Mouse (Mus musculus) cerebral cortex, adult 2 months (tissue): ENCODE data around the gene Pzp.

Experiments used
- WGBS: fragments of 180-500 bp; shearing (Covaris S2); methylation state at CpG from one replicate; pipeline ENCODE4 v1.1.7; 2018; 5-methylcytosine and 5-hydroxymethylcytosine counted together

The Pzp gene

DNA sequence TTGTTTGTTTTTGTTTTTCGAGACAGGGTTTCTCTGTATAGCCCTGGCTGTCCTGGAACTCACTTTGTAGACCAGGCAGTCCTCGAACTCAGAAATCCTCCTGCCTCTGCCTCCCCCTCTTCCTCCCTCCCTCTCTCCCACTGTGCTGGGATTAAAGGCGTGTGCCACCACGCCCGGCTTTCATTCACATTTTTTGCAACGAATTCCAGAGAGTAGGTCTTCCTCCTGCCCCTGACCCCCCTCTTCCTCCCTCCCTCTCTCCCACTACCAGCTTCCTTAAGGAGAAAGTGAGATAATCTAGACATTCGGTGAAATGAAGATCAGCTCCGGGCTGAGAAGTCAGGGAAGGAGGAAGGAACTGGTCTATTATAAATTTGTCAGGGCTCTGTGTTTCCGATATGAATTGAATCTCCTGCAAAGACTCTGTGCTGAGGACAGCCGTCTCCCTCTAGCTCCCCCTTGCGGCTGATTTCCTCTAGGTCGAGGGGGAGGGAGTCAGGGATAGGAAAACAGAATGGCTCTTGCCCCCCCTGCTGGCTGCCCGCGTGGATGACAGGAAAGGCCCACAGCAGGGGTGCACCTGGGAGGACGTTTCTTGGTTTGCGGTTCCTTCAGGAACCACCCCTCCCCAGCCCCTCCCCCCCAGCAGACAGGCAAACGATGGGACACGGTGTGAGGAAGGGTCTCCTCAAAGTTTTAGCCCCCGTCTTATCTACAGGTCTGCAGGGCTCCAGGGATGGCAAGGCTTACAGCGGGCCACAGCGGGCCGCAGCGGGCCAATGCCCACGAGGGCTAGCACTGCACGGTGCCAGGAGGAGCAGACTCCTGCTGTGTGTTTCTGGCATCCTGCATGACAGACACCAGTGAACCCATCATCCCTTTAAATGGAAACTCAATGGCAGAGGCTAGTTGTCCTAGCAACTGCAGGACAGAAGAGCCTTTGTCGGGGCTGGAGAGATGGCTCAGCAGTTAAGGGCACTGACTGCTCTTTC is 46.8 kb downstream of the Pzp start:
- WGBS, result 15% methylated on average over 26 of the region's 26 CpGs

DNA sequence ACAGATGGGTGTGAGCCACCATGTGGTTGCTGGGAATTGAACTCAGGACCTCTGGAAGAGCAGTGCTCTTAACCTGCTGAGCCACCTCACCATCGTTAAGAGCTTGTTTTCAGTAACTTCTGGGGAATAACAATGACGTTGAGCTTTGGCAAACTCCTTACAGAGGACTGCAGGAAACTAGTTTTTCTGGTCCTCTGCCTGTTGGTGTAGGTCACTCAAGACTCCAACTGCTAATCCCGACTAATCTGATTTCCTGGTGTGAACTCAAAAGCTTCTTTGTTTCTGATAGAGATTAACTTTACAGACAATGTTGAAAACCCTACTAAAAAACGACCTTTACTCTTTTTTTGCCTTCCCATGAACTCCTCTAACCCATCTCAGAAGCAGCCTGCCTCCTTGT is 49.0 kb downstream of the Pzp start:
- WGBS, result 34% methylated on average over 4 of the region's 4 CpGs

DNA sequence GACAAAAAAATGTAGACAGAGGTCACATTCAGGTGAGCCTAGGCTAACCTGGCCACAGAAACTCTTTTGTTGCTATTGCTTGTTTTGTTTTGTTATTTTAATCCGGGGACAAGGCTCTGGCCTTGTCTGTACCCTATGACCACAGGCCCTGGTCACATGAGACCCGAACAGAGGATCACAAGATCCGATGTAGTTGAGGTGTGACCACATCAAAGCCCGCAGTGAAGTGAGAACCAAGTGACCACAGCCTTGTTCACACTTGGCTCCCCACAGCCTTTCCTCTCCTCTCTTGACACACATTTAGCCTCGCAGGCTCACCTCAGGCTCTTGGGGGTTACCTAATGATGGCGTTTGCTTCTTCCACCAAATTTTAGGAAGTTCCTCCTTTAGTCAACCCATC is 52.4 kb downstream of the Pzp start:
- 96% methylated on average over 6 of the region's 6 CpGs for WGBS

DNA sequence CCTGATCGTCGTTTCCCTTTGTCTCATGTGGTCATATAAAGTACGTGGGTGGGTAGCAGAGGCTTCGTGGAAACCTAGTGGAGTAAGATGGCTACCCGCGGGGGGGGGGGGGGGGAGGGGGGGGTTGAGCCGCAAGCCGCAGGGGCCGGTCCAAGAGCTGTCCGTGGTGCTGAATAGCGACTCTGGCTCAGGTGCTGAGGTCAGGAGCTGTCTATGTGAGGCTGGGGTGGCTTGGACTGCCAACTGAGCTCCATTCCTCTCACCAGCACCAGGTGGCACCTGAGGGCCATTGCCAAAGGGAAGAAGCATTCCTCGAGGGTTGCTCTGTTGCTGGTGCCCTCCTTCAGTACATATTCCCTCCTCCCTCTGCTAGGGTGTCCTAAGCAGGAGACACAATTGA is 57.1 kb downstream of the Pzp start:
- 11% methylated on average over 12 of the region's 12 CpGs for WGBS

DNA sequence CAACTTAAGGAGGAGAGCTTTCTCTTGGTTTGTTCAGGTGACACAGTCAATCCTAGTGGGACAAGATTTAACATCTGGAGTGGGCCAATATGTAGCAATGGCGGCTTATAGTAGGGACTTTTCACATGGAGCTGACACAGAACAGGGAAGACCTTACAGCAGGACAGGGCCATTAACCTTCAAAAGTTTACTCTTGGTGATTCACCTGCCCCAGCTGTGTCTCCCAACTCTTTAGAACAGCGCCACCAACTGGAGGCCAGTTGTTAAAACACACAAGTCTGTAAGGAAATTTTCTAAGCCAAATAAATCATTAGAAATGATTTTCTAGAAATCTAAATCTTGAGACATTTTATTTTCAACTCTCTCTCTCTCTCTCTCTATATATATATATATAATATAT is 59.2 kb downstream of the Pzp start:
- 51% methylated on average over 2 of the region's 2 CpGs for WGBS

GRCm38 (mm10) chr6:128466563-128466962 is 60.0 kb downstream of the Pzp start:
- WGBS, result 70% methylated on average over 3 of the region's 3 CpGs

DNA sequence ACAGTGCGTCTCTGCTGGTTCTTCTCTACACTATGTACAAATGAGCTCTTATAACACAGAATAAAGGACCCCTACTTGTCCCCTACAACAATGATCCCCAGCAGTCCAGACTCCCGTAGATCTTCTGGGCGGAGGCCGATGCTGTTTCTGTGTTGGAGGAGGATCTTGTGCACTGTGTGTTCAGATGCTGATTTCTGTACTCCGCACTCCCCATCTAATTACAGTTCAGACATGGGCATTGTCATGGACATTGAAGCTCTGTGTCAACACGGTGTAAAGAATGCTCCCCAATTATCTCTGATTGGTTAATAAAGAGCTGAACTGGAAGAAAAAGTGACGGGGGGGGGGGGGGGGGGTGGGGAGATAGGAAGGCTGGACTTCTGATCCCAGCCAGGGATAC is 60.5 kb downstream of the Pzp start:
- WGBS, result 50% methylated on average over 7 of the region's 7 CpGs

- 86% methylated on average over 4 of the region's 4 CpGs for WGBS
Observed at GRCm38 (mm10) chr6:128464996-128465395, 61.5 kb downstream of the Pzp start.

- 83% methylated on average over 14 of the region's 14 CpGs for WGBS
Observed at GRCm38 (mm10) chr6:128460729-128461503, 65.6 kb downstream of the Pzp start.

GRCm38 (mm10) chr6:128460321-128460720 is 66.2 kb downstream of the Pzp start:
- 21% methylated on average over 2 of the region's 2 CpGs for WGBS

DNA sequence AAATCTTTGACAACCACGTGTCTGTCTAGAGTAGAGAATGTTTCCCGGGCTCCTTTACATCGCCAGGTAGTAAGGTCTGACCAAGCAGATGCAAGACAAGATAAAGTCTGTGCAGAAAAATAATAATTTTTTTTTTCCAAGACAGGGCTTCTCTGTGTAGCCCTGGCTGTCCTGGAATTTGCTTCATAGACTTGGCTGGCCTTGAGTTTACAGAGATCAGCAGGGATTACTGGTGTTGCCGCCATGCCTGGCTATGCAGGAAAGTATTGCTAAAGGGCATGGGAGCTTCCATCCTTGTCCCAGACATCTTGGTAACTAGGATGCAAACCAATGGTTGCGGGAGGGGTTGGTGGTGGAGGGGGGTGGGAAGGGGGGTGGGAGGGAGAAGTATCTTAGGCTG is 69.3 kb downstream of the Pzp start:
- WGBS, result 89% methylated on average over 5 of the region's 5 CpGs

DNA sequence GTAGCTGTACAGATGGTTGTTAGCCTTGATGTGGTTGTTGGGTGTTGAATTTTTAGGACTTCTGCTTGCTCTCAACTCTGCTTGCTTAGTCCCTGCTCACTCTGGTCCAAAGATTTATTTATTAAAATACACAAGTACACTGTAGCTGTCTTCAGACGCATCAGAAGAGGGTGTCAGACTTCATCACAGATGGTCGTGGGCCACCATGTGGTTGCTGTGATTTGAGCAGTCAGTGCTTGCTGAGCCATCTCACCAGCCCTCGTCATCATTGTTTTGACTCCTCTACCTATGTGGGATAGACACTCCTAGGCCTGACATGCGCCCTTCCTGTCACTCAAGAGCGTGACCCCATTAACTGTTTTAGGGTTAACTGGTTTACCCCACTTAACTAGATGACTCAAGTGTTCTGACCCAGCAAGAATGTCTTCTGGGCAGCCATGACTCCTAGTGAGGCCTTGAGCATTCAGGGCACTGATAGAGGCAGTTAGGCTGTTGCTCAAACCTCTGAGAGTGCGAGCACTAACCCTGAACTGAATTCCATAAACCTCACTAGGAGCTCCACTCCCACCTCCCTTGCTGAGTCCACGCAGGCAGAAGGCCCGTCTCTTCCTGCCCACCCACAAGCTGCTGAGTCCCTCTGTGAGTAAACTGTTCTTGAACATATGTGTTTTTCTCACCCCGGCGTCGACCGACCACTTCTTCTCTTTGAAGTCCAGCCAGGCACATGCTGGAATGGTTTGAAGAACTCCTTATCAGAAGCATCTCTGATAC is 70.5 kb downstream of the Pzp start:
- WGBS, result 51% methylated on average over 12 of the region's 12 CpGs

- 95% methylated on average over 5 of the region's 5 CpGs for WGBS
Observed at GRCm38 (mm10) chr6:128447063-128447462, 79.5 kb downstream of the Pzp start.

DNA sequence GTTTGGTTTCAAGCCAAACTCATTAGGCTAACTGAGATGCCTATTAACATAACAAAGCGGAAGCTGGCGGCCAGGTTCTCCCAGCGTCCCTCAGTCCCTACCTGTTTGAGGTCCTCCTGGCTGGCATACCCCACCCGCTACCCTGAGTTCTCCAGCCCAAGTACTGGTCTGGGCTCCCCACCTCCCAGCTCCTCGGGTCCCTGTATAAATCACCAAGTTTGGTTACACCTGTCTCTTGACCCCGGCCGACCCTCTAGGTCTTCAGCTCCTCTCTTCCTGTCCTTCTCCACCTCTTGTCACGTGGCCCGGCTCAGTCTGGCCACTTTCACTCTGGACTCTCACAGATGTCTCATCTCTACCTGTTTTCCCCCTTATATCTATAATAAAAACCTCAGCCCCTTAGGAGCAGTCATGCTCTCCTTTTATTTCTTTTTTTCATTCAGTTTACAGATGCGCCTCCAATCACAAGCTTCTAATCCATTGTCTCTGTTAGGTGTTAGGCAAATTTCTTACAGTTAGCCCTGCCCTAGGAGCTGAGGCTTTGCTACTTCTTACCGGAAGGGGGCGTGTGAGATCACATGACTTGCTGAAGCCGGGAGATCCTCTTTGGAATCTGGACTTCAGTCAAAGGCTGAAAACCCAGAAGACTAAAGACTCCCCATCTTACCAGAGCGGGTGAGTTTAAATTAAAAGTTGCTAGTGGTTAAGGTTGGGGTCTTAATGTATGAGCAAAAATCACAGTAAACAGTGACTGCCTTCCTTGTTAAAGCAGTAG is 80.6 kb downstream of the Pzp start:
- WGBS, result 19% methylated on average over 14 of the region's 14 CpGs

DNA sequence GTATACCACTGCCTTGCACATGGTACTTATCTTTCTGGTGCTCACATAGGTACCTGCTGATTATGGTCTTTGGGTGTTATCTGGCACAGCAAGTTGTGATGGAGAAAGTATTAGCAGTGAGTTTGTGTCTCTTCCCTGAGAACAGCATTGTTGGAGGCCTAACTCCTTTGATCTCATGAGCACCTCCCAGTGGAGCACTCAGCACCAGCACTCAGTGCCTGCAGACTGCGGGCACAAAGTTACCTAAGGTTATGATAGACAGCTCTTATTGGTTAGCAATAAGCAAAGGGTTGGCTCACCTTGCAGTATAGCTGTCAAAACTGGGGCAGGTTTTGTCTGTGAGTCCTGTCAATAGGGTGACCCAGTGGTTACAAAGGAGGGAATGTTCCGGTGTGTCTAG is 86.3 kb downstream of the Pzp start:
- WGBS, result 93% methylated on average over 2 of the region's 2 CpGs

- 21% methylated on average over 18 of the region's 18 CpGs for WGBS
Observed at GRCm38 (mm10) chr6:128438871-128439341, 87.6 kb downstream of the Pzp start.

- under 1% methylated on average over 66 of the region's 67 CpGs for WGBS
Observed at GRCm38 (mm10) chr6:128438317-128438870, 88.1 kb downstream of the Pzp start, which contains the start of gene Fkbp4. Gene Fkbp4 (minus strand): TSS chr6:128438677.

GRCm38 (mm10) chr6:128437731-128438316 is 88.7 kb downstream of the Pzp start:
- WGBS, result under 1% methylated on average over 52 of the region's 52 CpGs

GRCm38 (mm10) chr6:128437288-128437687 is 89.2 kb downstream of the Pzp start:
- WGBS, result 6% methylated on average over 10 of the region's 10 CpGs

GRCm38 (mm10) chr6:128436356-128437005 is 90.0 kb downstream of the Pzp start:
- WGBS, result 86% methylated on average over 8 of the region's 8 CpGs
